Mouse (Mus musculus): ENCODE data around the gene Polr3b. TPM values are rescaled to one million over a fixed set of nuclear protein-coding genes. Genes with fewer than 3 reads are reported as not detected.

The Polr3b gene
- polyA plus RNA-seq, 1 experiment from 2014 or later, result 12.5 TPM

DNA sequence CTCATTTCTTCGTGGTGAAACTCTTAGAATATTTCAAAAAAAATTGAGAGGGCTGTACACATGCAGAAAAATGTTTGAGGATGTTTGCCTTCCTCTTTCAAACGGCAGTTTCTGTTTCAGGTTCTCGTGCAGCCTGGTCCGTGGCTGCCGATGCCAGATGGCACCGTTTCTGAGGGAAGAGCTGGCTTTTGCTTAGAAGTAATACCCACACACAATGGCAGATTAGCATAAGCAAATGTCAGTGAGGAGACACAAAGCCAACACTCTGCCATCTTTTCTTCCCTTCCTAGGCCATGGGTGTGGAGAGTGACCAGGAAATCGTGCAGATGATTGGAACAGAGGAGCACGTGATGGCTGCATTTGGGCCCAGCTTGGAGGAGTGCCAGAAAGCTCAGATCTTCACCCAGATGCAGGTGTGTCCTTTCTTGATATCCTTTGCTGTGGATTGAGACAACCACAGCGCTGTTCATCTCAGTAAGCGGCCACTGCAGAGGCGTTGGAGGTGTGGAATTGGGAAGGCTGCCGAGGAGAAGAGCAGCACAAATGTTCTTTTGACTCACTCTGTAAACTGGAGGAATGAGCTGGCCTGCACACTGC is 24.5 kb downstream of the Polr3b start:
- H3K27ac ChIP-seq (ENCODE audit: low read depth, low read length), result no peak overlapping the region
- peaks cover 2% of the 10 kb centered on the region; the same call in 1 of the 2 replicates for H3K36me3 ChIP-seq (ENCODE audit: control insufficient read depth, insufficient read depth, low read length)
- H3K27me3 ChIP-seq (ENCODE audit: control insufficient read depth, insufficient read depth, low read length), result no peaks in the 10 kb centered on the region
- no peak for ATAC-seq (replicated peaks; ENCODE audit: insufficient number of reproducible peaks, low FRiP score, low TSS enrichment)
- no peak overlapping the region for H3K9ac ChIP-seq (ENCODE audit: low read depth, low read length)
- 85% methylated on average over 12 of the region's 12 CpGs for WGBS (ENCODE audit: insufficient replicate concordance)
- no peaks in the 10 kb centered on the region for H3K9me3 ChIP-seq (replicated peaks; ENCODE audit: control insufficient read depth, low read length)
- H3K4me2 ChIP-seq, result no peak overlapping the region
- H3K4me1 ChIP-seq (ENCODE audit: control insufficient read depth, insufficient read depth, low read length), result no peaks in the 10 kb centered on the region
- H3K4me3 ChIP-seq (ENCODE audit: low read depth, low read length), result no peak overlapping the region

DNA sequence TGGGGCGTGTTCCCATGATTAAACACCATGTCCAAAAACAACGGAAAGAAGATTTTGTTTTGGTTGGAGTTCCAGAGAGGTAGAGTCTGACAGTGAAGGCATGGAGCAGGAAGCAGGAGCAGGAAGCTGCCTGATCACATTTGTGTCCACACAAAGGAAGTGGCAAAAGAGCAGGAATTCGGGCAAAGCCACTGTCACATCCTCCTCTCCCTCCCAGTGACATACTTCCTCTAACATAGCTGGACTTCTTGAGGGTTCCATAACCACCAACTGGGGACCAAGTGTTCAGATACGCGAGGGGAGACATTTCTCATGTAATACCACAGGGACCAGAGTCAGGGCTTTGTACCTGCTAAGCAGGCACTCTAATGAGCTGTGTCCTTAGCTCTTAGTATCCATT is 25.2 kb downstream of the Polr3b start:
- 76% methylated on average over 5 of the region's 5 CpGs for WGBS (ENCODE audit: insufficient replicate concordance)
- peaks cover 3% of the 10 kb centered on the region; the same call in 1 of the 2 replicates for H3K36me3 ChIP-seq (ENCODE audit: control insufficient read depth, insufficient read depth, low read length)

DNA sequence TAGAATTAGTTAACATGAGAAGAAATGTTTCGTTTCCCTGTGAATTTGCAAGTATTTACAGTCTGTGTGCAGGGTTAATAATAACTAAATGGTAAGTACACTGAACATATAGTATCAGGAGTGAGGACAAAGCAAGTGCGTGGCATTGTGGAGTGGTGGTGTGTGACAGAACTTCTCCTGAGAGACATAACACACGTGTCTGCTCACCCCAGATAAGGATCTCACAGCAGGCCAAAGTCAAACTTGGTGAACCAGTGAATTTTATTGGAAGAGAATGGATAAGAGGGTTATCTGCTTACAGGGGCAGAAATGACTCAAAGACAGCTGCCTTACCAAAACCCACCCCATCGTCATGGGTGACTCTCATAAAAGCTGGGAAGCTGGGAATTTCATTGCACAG is 26.8 kb downstream of the Polr3b start:
- no peak for ATAC-seq (replicated peaks; ENCODE audit: insufficient number of reproducible peaks, low FRiP score, low TSS enrichment)
- H3K9ac ChIP-seq (ENCODE audit: low read depth, low read length), result no peak overlapping the region
- no peaks in the 10 kb centered on the region for H3K4me1 ChIP-seq (ENCODE audit: control insufficient read depth, insufficient read depth, low read length)
- 70% methylated on average over 4 of the region's 4 CpGs for WGBS (ENCODE audit: insufficient replicate concordance)
- no peak overlapping the region for H3K27ac ChIP-seq (ENCODE audit: low read depth, low read length)
- H3K4me2 ChIP-seq, result no peak overlapping the region
- no peaks in the 10 kb centered on the region for H3K9me3 ChIP-seq (replicated peaks; ENCODE audit: control insufficient read depth, low read length)
- no peak overlapping the region for H3K4me3 ChIP-seq (ENCODE audit: low read depth, low read length)
- H3K27me3 ChIP-seq (ENCODE audit: control insufficient read depth, insufficient read depth, low read length), result no peaks in the 10 kb centered on the region
- H3K36me3 ChIP-seq (ENCODE audit: control insufficient read depth, insufficient read depth, low read length), result peaks cover 3% of the 10 kb centered on the region; the same call in 1 of the 2 replicates

More for the DNA sequence above, 25.2 kb downstream of the Polr3b start:
- Histone ChIP-seq H3K27ac (ENCODE audit: low read depth, low read length) (no peak overlapping the region), H3K27me3 (ENCODE audit: control insufficient read depth, insufficient read depth, low read length) (no peaks in the 10 kb centered on the region), H3K4me1 (ENCODE audit: control insufficient read depth, insufficient read depth, low read length) (no peaks in the 10 kb centered on the region), H3K9ac (ENCODE audit: low read depth, low read length) (no peak overlapping the region), H3K4me3 (ENCODE audit: low read depth, low read length) (no peak overlapping the region), H3K4me2 (no peak overlapping the region), H3K9me3 (replicated peaks; ENCODE audit: control insufficient read depth, low read length) (no peaks in the 10 kb centered on the region)
- no peak for ATAC-seq (replicated peaks; ENCODE audit: insufficient number of reproducible peaks, low FRiP score, low TSS enrichment)

DNA sequence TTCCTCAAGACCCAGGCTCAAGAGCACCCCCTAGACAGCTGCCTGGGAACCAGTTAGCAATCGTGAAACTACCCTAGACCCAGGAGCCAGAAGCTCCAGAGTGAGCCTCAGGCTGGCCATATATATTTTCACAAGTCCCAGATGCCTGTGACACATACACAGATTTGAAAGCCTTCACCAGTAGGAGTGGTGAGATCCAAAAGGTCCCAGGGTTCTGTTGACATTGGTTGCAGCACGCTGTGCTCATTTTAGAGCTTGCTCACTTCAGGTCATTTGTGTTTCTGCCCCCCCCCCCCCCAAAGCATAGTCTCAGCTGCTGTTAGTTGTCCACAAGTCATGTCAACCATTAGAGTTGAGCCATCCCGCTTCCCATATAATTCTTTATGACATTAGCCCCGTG is 31.9 kb downstream of the Polr3b start:
- no peak overlapping the region for H3K27ac ChIP-seq (ENCODE audit: low read depth, low read length)
- peaks cover 3% of the 10 kb centered on the region; the same call in 1 of the 2 replicates for H3K4me1 ChIP-seq (ENCODE audit: control insufficient read depth, insufficient read depth, low read length)
- H3K9ac ChIP-seq (ENCODE audit: low read depth, low read length), result no peak overlapping the region
- H3K9me3 ChIP-seq (replicated peaks; ENCODE audit: control insufficient read depth, low read length), result no peaks in the 10 kb centered on the region
- no peak for ATAC-seq (replicated peaks; ENCODE audit: insufficient number of reproducible peaks, low FRiP score, low TSS enrichment)
- 80% methylated on average over 4 of the region's 4 CpGs for WGBS (ENCODE audit: insufficient replicate concordance)
- H3K36me3 ChIP-seq (ENCODE audit: control insufficient read depth, insufficient read depth, low read length), result peaks cover 3% of the 10 kb centered on the region; the same call in 1 of the 2 replicates
- no peak overlapping the region for H3K4me2 ChIP-seq
- H3K4me3 ChIP-seq (ENCODE audit: low read depth, low read length), result no peak overlapping the region
- no peaks in the 10 kb centered on the region for H3K27me3 ChIP-seq (ENCODE audit: control insufficient read depth, insufficient read depth, low read length)

DNA sequence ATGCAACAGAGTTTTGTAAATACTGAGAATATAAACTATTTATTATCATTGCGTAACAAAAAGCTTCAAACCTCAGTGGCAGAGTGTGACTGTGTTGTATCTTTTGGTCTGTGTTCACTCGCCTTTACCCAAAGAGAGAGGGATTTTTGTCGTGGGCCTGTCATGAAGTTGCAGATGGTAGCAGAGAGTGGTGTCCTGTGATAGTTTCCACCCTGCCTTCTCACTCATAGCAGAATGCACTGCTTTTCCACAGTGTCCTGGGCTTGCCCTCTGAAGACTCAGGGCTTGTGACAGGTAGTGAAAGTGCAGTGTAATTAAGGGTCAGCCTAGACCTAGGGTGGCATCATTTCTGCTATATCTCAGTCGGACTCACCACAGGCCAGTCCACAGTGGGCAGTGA is 32.6 kb downstream of the Polr3b start:
- ATAC-seq (replicated peaks; ENCODE audit: insufficient number of reproducible peaks, low FRiP score, low TSS enrichment), result no peak
- 0 out of 2 replicates have a peak, but pooled peaks cover 3% of the 10 kb centered on the region for H3K36me3 ChIP-seq (ENCODE audit: control insufficient read depth, insufficient read depth, low read length)
- H3K4me2 ChIP-seq, result no peak overlapping the region
- WGBS (ENCODE audit: insufficient replicate concordance), result 83% methylated on average over 4 of the region's 4 CpGs
- H3K4me3 ChIP-seq (ENCODE audit: low read depth, low read length), result no peak overlapping the region
- H3K4me1 ChIP-seq (ENCODE audit: control insufficient read depth, insufficient read depth, low read length), result peaks cover 3% of the 10 kb centered on the region; the same call in 1 of the 2 replicates
- H3K9me3 ChIP-seq (replicated peaks; ENCODE audit: control insufficient read depth, low read length), result no peaks in the 10 kb centered on the region
- H3K27me3 ChIP-seq (ENCODE audit: control insufficient read depth, insufficient read depth, low read length), result no peaks in the 10 kb centered on the region
- H3K9ac ChIP-seq (ENCODE audit: low read depth, low read length), result no peak overlapping the region
- H3K27ac ChIP-seq (ENCODE audit: low read depth, low read length), result no peak overlapping the region

DNA sequence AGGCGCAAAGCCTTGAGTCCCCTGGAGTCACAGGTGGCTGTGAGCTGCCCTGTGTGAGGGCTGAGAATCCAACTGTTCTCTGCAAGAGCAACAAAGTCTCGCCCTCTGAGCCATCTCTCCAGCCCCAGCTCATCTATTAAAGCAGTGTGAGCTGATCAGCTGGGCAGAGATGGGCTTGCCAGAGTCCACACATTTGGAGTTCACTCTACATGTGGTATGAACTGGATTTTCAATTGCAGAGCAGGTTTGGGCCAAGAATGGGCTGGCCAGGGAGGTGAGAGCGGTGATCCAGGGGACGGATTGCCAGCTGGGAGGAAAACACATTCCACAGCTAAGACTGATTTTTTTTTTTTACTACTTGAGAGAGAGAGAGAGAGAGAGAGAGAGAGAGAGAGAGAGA is 34.5 kb downstream of the Polr3b start:
- Histone ChIP-seq H3K27ac (ENCODE audit: low read depth, low read length) (no peak overlapping the region), H3K36me3 (ENCODE audit: control insufficient read depth, insufficient read depth, low read length) (peaks cover 5% of the 10 kb centered on the region; the same call in 1 of the 2 replicates), H3K4me2 (no peak overlapping the region), H3K4me1 (ENCODE audit: control insufficient read depth, insufficient read depth, low read length) (peaks cover 3% of the 10 kb centered on the region; the same call in 1 of the 2 replicates), H3K4me3 (ENCODE audit: low read depth, low read length) (no peak overlapping the region), H3K9me3 (replicated peaks; ENCODE audit: control insufficient read depth, low read length) (0 out of 2 replicates have a peak, but pooled peaks cover 3% of the 10 kb centered on the region), H3K27me3 (ENCODE audit: control insufficient read depth, insufficient read depth, low read length) (no peaks in the 10 kb centered on the region), H3K9ac (ENCODE audit: low read depth, low read length) (no peak overlapping the region)
- 83% methylated on average over 4 of the region's 4 CpGs for WGBS (ENCODE audit: insufficient replicate concordance)
- ATAC-seq (replicated peaks; ENCODE audit: insufficient number of reproducible peaks, low FRiP score, low TSS enrichment), result no peak

DNA sequence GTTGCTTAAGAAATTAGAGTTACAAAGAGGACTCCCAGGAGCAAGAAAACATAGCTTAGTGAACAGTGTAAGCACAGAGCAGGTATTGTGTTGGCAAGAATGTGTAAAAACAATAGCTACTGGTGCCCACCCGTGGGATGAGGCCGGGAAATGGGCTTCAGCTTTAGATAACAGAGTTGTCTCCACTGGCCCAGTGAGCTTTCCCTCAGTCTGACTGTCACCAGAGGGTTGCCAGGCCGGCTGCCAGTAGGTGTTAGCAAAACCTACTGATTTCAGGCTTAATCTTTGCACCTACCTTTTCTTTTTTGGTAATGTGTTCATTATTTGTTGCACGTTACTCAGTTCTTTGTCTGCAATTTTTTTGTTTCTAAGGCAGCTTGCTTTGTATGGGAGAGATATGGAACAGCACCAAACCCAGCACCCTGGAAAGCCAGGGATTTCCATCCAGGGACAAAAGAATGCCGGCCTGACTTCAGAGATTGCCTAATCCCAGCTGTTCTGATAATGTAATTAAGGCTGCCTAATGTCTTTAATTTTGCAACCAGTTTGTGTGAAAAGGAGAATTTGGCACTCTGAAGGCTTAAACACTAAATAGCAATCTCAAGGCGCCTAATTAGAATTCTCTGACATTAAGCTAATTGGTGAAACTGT is 35.5 kb downstream of the Polr3b start:
- WGBS (ENCODE audit: insufficient replicate concordance), result 43% methylated on average over 6 of the region's 6 CpGs
- Histone ChIP-seq H3K4me2 (no peak overlapping the region), H3K27ac (ENCODE audit: low read depth, low read length) (no peak overlapping the region), H3K9ac (ENCODE audit: low read depth, low read length) (no peak overlapping the region), H3K27me3 (ENCODE audit: control insufficient read depth, insufficient read depth, low read length) (no peaks in the 10 kb centered on the region), H3K36me3 (ENCODE audit: control insufficient read depth, insufficient read depth, low read length) (peaks cover 4% of the 10 kb centered on the region; the same call in 1 of the 2 replicates), H3K4me3 (ENCODE audit: low read depth, low read length) (no peak overlapping the region), H3K4me1 (ENCODE audit: control insufficient read depth, insufficient read depth, low read length) (peaks cover 3% of the 10 kb centered on the region; the same call in 1 of the 2 replicates), H3K9me3 (replicated peaks; ENCODE audit: control insufficient read depth, low read length) (0 out of 2 replicates have a peak, but pooled peaks cover 3% of the 10 kb centered on the region)
- ATAC-seq (replicated peaks; ENCODE audit: insufficient number of reproducible peaks, low FRiP score, low TSS enrichment), result no peak

DNA sequence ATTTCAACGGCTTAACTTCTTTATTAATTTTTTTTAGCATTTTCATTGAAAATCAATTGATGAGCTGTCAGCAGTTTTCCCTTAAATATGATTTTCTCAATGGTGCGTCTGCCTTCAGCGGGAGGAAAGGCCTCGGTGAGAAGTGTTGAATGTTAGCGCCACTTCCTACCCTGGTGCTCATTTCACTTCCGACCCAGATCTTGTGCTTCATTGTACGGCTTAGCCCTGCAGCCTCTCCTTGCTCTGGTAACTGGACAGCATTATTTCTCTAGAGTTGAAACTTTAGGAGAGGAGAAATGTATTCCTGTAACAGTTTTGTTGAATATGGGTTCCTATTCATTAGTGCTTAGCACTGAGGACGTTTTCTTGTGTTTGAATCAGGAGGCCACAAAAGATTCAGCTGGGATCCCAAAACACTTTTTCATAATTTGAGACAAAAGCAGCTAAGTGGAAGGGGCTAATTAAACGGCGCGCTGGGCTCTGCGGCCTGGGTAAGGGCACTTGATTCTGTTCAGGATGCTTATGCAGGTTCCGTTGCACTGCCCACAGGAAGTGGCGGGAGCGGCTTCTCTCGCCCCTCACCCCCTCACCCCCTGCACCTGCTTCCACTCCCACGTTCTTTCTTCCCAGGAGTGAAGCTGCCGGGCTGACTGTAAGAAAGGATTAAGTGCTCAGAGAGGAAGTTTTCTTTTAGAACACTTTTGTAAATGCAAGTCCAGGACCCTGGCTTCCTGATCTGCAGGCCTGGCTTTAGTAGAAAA is 36.2 kb downstream of the Polr3b start:
- H3K9ac ChIP-seq (ENCODE audit: low read depth, low read length), result no peak overlapping the region
- H3K36me3 ChIP-seq (ENCODE audit: control insufficient read depth, insufficient read depth, low read length), result peaks cover 4% of the 10 kb centered on the region; the same call in 1 of the 2 replicates
- WGBS (ENCODE audit: insufficient replicate concordance), result 73% methylated on average over 18 of the region's 18 CpGs
- peaks cover 3% of the 10 kb centered on the region; the same call in 1 of the 2 replicates for H3K4me1 ChIP-seq (ENCODE audit: control insufficient read depth, insufficient read depth, low read length)
- H3K27me3 ChIP-seq (ENCODE audit: control insufficient read depth, insufficient read depth, low read length), result no peaks in the 10 kb centered on the region
- H3K27ac ChIP-seq (ENCODE audit: low read depth, low read length), result 0 out of 2 replicates have a peak overlapping the region, but pooled peaks have one; percentile 22
- no peak overlapping the region for H3K4me2 ChIP-seq
- H3K4me3 ChIP-seq (ENCODE audit: low read depth, low read length), result no peak overlapping the region
- H3K9me3 ChIP-seq (replicated peaks; ENCODE audit: control insufficient read depth, low read length), result 0 out of 2 replicates have a peak, but pooled peaks cover 3% of the 10 kb centered on the region
- ATAC-seq (replicated peaks; ENCODE audit: insufficient number of reproducible peaks, low FRiP score, low TSS enrichment), result no peak

Data from heart, embryonic 11.5 days (tissue).